Mouse (Mus musculus) forebrain, embryonic 11.5 days (tissue): ENCODE measurements around the gene Pitpnm3. TPM values are rescaled to one million over a fixed set of nuclear protein-coding genes. Genes with fewer than 3 reads are reported as not detected.
A peak's percentile ranks its signal among the peaks of the same experiment; 100 is the strongest.

Experiments used
- ATAC-seq: fragments of 200-750 bp; cut with Nextera tagmentation; replicated peaks from 2 replicates; pipeline ENCODE4 v1.8.0; 2017; ENCODE audit warnings: moderate TSS enrichment; ENCODE audit not compliant: low FRiP score
- DNase-seq: peaks from one replicate; pipeline ENCODE4 v3.0.0-alpha.2; 2017; ENCODE audit warnings: low spot score
- H3K27ac ChIP-seq: fragments of 300-500 bp; sonication (generic); 2 replicates; pipeline ENCODE4 v1.5.1; 2014; ENCODE audit warnings: low read depth, low read length
- H3K27me3 ChIP-seq: fragments of 300-500 bp; sonication (generic); 2 replicates; pipeline ENCODE4 v1.6.1; 2014; ENCODE audit warnings: mild to moderate bottlenecking, low read length, mixed read lengths; ENCODE audit not compliant: control insufficient read depth, insufficient read depth
- H3K36me3 ChIP-seq: fragments of 300-500 bp; sonication (generic); 2 replicates; pipeline ENCODE4 v1.6.1; 2014; ENCODE audit warnings: mild to moderate bottlenecking, low read length, moderate library complexity, mixed read lengths; ENCODE audit not compliant: control insufficient read depth, insufficient read depth
- H3K4me1 ChIP-seq: fragments of 300-500 bp; sonication (generic); replicated peaks from 2 replicates; pipeline ENCODE4 v1.6.1; 2014; ENCODE audit warnings: low read length, mixed read lengths; ENCODE audit not compliant: control insufficient read depth, insufficient read depth
- H3K4me2 ChIP-seq: fragments of 300-500 bp; sonication (generic); 2 replicates; pipeline ENCODE4 v1.6.1; 2014; ENCODE audit warnings: low read depth, mild to moderate bottlenecking, low read length, moderate library complexity, mixed read lengths; ENCODE audit not compliant: severe bottlenecking
- H3K4me3 ChIP-seq: fragments of 300-500 bp; sonication (generic); 2 replicates; pipeline ENCODE4 v1.5.1; 2014; ENCODE audit warnings: low read depth, low read length
- H3K9ac ChIP-seq: fragments of 300-500 bp; sonication (generic); 2 replicates; pipeline ENCODE4 v1.6.1; 2014; ENCODE audit warnings: low read length
- H3K9me3 ChIP-seq: fragments of 300-500 bp; sonication (generic); 2 replicates; pipeline ENCODE4 v1.6.1; 2016; ENCODE audit warnings: low read length, mixed read lengths; ENCODE audit not compliant: control insufficient read depth
- WGBS: fragments of 180-500 bp; shearing (Covaris S2); extraction: QIAGEN DNeasy Blood & Tissue Kit; methylation state at CpG from one replicate; pipeline ENCODE4 v1.1.7; 2014; 5-methylcytosine and 5-hydroxymethylcytosine counted together
- polyA plus RNA-seq: library from polyadenylated mRNA; unstranded; fragments of >200 nt; fragmentation: Nextera tagmentation; extraction: Ambion mirVana; gene quantifications from 2 replicates; pipeline ENCODE4 v1.2.1, GENCODE M21; 2014

Pitpnm3 gene
- polyA plus RNA-seq, 1 experiment from 2014 or later = 0.20 TPM

DNA sequence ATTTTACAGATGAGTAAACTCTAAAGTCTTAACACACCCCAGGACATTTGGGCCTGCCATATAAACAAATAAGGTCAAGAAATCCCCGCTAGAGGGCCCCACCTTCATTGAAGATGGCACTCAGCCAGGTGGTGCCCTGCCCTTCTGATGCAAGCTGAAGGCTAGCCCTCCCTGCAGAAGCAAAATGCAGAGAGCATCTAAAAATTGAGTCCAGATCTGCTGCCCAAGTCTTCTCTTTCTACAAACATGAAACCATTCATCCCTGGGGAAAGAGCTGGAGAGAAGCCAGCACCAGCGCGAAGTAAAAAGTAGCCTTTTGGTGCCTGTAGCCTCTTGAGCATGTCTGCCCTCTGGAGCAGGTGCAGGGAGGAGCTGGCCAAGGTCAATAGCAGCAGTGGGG is 57.5 kb downstream of the Pitpnm3 start:
- Histone ChIP-seq H3K4me1 (no peaks in the 10 kb centered on the region), H3K4me3 (no peak overlapping the region), H3K4me2 (no peak overlapping the region), H3K9ac (no peak overlapping the region), H3K36me3 (no peaks in the 10 kb centered on the region), H3K27me3 (no peaks in the 10 kb centered on the region), H3K9me3 (no peaks in the 10 kb centered on the region), H3K27ac (no peak overlapping the region)
- 40% methylated on average over 3 of the region's 3 CpGs for WGBS
- DNase-seq (no peak), ATAC-seq (no peak)

DNA sequence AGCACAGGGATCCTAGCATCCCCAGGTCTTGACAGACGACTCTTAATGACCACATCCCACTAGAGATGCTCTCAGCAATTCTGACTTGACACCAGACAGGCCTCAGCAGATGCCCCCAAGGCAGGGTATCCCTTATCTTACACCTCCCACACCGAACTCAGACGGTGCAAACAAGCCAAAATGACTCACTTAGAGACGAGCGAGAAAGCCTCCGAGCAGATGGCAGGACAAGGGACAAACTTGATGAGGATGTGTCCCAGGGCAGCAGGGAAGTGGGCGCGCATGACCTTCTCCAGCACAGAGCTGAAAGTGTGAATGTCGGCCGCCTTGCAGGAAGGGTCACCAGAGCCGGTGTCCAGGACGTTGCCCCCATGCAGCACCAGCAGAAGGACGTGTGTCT is 61.3 kb downstream of the Pitpnm3 start:
- Histone ChIP-seq H3K4me1 (no peaks in the 10 kb centered on the region; the same call in 1 of the 2 replicates), H3K9me3 (no peaks in the 10 kb centered on the region), H3K27me3 (no peaks in the 10 kb centered on the region), H3K9ac (no peak overlapping the region), H3K27ac (no peak overlapping the region), H3K36me3 (no peaks in the 10 kb centered on the region), H3K4me2 (no peak overlapping the region), H3K4me3 (no peak overlapping the region)
- ATAC-seq = no peak
- WGBS = 90% methylated on average over 13 of the region's 13 CpGs
- DNase-seq = no peak

GRCm38 (mm10) chr11:72072331-72072905 is 63.2 kb downstream of the Pitpnm3 start:
- Histone ChIP-seq H3K4me2 (no peak overlapping the region), H3K4me1 (no peaks in the 10 kb centered on the region; the same call in 1 of the 2 replicates), H3K4me3 (no peak overlapping the region), H3K9ac (no peak overlapping the region), H3K36me3 (no peaks in the 10 kb centered on the region), H3K27me3 (no peaks in the 10 kb centered on the region), H3K9me3 (no peaks in the 10 kb centered on the region), H3K27ac (no peak overlapping the region)
- DNase-seq (no peak), ATAC-seq (no peak)
- 47% methylated on average over 6 of the region's 6 CpGs for WGBS

DNA sequence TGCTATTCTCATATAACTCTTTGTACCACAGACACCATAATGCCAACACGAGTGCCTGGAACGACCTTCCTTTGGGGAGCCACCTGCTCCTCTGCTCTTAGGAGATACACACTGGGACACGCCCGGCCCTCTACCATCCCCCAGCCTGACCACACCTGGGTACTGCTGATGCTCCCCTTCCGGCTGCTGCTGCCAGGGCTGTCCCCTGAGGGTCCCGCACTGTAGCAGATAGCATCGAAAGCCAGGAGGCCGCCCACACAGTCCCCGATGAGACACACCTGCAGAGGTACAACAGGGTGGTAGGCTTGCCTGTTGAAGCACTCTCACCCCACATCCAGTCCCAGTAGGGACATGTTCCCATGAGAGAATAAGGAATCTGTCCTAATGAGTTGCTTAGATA is 64.8 kb downstream of the Pitpnm3 start:
- Histone ChIP-seq H3K9ac (no peak overlapping the region), H3K4me2 (no peak overlapping the region), H3K36me3 (no peaks in the 10 kb centered on the region), H3K27me3 (no peaks in the 10 kb centered on the region), H3K4me1 (no peaks in the 10 kb centered on the region; the same call in 1 of the 2 replicates), H3K4me3 (no peak overlapping the region), H3K27ac (no peak overlapping the region), H3K9me3 (no peaks in the 10 kb centered on the region)
- no peak for ATAC-seq
- WGBS = 88% methylated on average over 9 of the region's 9 CpGs
- no peak for DNase-seq

DNA sequence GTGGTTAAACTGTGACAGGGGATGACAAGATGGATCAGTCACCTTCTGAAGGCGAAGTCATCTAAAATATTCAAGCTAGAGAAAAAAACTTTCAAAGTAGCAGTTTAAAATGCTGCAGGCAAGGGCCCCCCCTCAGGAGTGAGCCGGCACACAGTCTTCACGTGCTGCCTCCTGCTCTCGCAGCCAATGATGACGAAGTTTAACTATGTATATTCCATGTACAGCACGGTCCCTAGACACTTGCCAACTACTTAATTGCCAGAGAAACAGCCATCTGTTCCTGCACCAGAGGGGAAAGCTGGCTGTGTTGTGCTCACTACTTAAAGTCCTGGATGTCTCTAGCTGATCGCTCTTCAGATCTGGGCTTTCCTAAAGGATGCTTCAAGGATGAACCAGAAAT is 67.6 kb downstream of the Pitpnm3 start:
- ATAC-seq (no peak), DNase-seq (no peak)
- Histone ChIP-seq H3K27ac (no peak overlapping the region), H3K4me3 (no peak overlapping the region), H3K36me3 (no peaks in the 10 kb centered on the region), H3K9me3 (no peaks in the 10 kb centered on the region), H3K9ac (no peak overlapping the region), H3K27me3 (no peaks in the 10 kb centered on the region), H3K4me1 (no peaks in the 10 kb centered on the region; the same call in 1 of the 2 replicates), H3K4me2 (no peak overlapping the region)
- WGBS = 80% methylated on average over 7 of the region's 7 CpGs

- no peaks in the 10 kb centered on the region for H3K9me3 ChIP-seq
- no peak overlapping the region for H3K27ac ChIP-seq
- no peak overlapping the region for H3K4me2 ChIP-seq
- H3K9ac ChIP-seq = no peak overlapping the region
- H3K36me3 ChIP-seq = no peaks in the 10 kb centered on the region
- 78% methylated on average over 5 of the region's 5 CpGs for WGBS
- DNase-seq = no peak
- H3K4me3 ChIP-seq = no peak overlapping the region
- H3K27me3 ChIP-seq = no peaks in the 10 kb centered on the region
- H3K4me1 ChIP-seq = no peaks in the 10 kb centered on the region; the same call in 1 of the 2 replicates
- no peak for ATAC-seq
Measured at GRCm38 (mm10) chr11:72067326-72067725, 68.3 kb downstream of the Pitpnm3 start.

GRCm38 (mm10) chr11:72066330-72066729 is 69.2 kb downstream of the Pitpnm3 start:
- H3K4me3 ChIP-seq = no peak overlapping the region
- 34% methylated on average over 6 of the region's 6 CpGs for WGBS
- H3K4me2 ChIP-seq = no peak overlapping the region
- ATAC-seq = 0 out of 2 replicates have a peak, but pooled peaks have one; percentile 18
- no peaks in the 10 kb centered on the region for H3K36me3 ChIP-seq
- H3K27ac ChIP-seq = no peak overlapping the region
- H3K9ac ChIP-seq = no peak overlapping the region
- H3K9me3 ChIP-seq = no peaks in the 10 kb centered on the region
- peak; percentile 65 for DNase-seq
- H3K4me1 ChIP-seq = no peaks in the 10 kb centered on the region
- no peaks in the 10 kb centered on the region for H3K27me3 ChIP-seq

- H3K9me3 ChIP-seq = no peaks in the 10 kb centered on the region
- no peaks in the 10 kb centered on the region for H3K4me1 ChIP-seq
- ATAC-seq = no peak
- WGBS = 95% methylated on average over 8 of the region's 8 CpGs
- no peak overlapping the region for H3K27ac ChIP-seq
- no peaks in the 10 kb centered on the region for H3K27me3 ChIP-seq
- no peak for DNase-seq
- H3K4me3 ChIP-seq = no peak overlapping the region
- no peak overlapping the region for H3K4me2 ChIP-seq
- no peak overlapping the region for H3K9ac ChIP-seq
- H3K36me3 ChIP-seq = no peaks in the 10 kb centered on the region
Measured at GRCm38 (mm10) chr11:72065103-72065502, 70.5 kb downstream of the Pitpnm3 start.

DNA sequence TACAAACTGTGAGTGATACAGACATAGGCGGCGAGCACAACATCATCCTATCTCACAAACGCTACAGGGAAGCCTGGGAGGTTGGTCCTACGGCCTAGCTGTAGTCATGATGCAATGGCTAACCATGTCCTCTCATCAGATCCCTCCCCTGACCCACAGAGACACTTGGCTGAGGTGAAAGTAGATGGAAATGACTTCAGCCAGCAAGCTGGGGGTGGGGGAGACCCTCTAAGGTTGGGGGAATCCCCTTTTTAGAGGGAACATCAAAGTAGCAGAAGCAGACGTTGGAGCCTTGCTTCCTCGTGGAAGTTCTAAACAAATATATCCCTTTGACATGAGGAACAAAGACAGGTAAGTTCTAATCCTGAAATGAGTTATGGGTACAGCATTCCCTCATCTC is 71.2 kb downstream of the Pitpnm3 start:
- H3K4me1 ChIP-seq = no peaks in the 10 kb centered on the region
- H3K36me3 ChIP-seq = no peaks in the 10 kb centered on the region
- DNase-seq (no peak), ATAC-seq (no peak)
- H3K27ac ChIP-seq = no peak overlapping the region
- no peak overlapping the region for H3K9ac ChIP-seq
- H3K9me3 ChIP-seq = no peaks in the 10 kb centered on the region
- H3K27me3 ChIP-seq = no peaks in the 10 kb centered on the region
- H3K4me3 ChIP-seq = no peak overlapping the region
- 88% methylated on average over 6 of the region's 6 CpGs for WGBS
- H3K4me2 ChIP-seq = no peak overlapping the region
